Mouse (Mus musculus): Measurements from ENCODE around the gene Tsc22d3.

Gene Tsc22d3

GRCm38 (mm10) chrX:140500306-140500705, 100.2 kb downstream of the Tsc22d3 start:
- in situ Hi-C loops (cut with MboI, MseI) = no loop called here

- in situ Hi-C loops (cut with MboI, MseI) = loop anchor here (10.0 to 25.0 kb wide), 2 partner anchors 346 to 664 kb away; no protein-coding TSS in a partner anchor
These were observed 102.0 kb downstream of the Tsc22d3 start for GRCm38 (mm10) chrX:140498431-140498830.

- in situ Hi-C loops (cut with MboI, MseI) = loop anchor here (5.0 to 25.0 kb wide), 4 partner anchors 103 to 668 kb away; no protein-coding TSS in a partner anchor
These were observed 106.3 kb downstream of the Tsc22d3 start for GRCm38 (mm10) chrX:140494170-140494569.

GRCm38 (mm10) chrX:140493527-140494029, 106.9 kb downstream of the Tsc22d3 start:
- in situ Hi-C loops (cut with MboI, MseI) = loop anchor here (5.0 to 25.0 kb wide), 4 partner anchors 104 to 669 kb away; no protein-coding TSS in a partner anchor

GRCm38 (mm10) chrX:140491884-140492571, 108.4 kb downstream of the Tsc22d3 start:
- in situ Hi-C loops (cut with MboI, MseI) = loop anchor here (5.0 to 25.0 kb wide), 4 partner anchors 105 to 670 kb away; no protein-coding TSS in a partner anchor

- in situ Hi-C loops (cut with MboI, MseI) = loop anchor here (5.0 to 25.0 kb wide), 4 partner anchors 107 to 672 kb away; no protein-coding TSS in a partner anchor
These were observed 110.3 kb downstream of the Tsc22d3 start for GRCm38 (mm10) chrX:140490203-140490602.
